Mouse (Mus musculus) hindbrain, postnatal 0 days (tissue): Measurements from ENCODE around the gene Nlgn1. TPM values are rescaled to one million over a fixed set of nuclear protein-coding genes. Genes with fewer than 3 reads are reported as not detected.

ENCODE experiments used
- ATAC-seq: fragments of 200-750 bp; cut with Nextera tagmentation; 2 replicates; pipeline ENCODE4 v1.8.0; 2017; ENCODE audit warnings: mild to moderate bottlenecking, moderate TSS enrichment, moderate library complexity
- DNase-seq: peaks from one replicate; pipeline ENCODE4 v3.0.0-alpha.2; 2015; ENCODE audit warnings: low spot score
- H3K27ac ChIP-seq: fragments of 300-500 bp; sonication (generic); 2 replicates; pipeline ENCODE4 v1.5.1; 2014; ENCODE audit warnings: mild to moderate bottlenecking
- H3K27me3 ChIP-seq: fragments of 300-500 bp; sonication (generic); 2 replicates; pipeline ENCODE4 v1.6.1; 2014; ENCODE audit warnings: low read length, mixed read lengths; ENCODE audit not compliant: insufficient read depth
- H3K36me3 ChIP-seq: fragments of 300-500 bp; sonication (generic); 2 replicates; pipeline ENCODE4 v1.6.1; 2014; ENCODE audit warnings: low read length, mixed read lengths; ENCODE audit not compliant: insufficient read depth
- H3K4me1 ChIP-seq: fragments of 300-500 bp; sonication (generic); 2 replicates; pipeline ENCODE4 v1.6.1; 2014; ENCODE audit warnings: antibody characterized with exemption, low read length, mixed read lengths; ENCODE audit not compliant: insufficient read depth
- H3K4me2 ChIP-seq: fragments of 300-500 bp; sonication (generic); 2 replicates; pipeline ENCODE4 v1.6.1; 2014; ENCODE audit warnings: low read depth, mild to moderate bottlenecking, low read length, moderate library complexity, mixed read lengths
- H3K4me3 ChIP-seq: fragments of 300-500 bp; sonication (generic); 2 replicates; pipeline ENCODE4 v1.5.1; 2014; ENCODE audit warnings: low read length
- H3K9ac ChIP-seq: fragments of 300-500 bp; sonication (generic); replicated peaks from 2 replicates; pipeline ENCODE4 v1.6.1; 2014; ENCODE audit warnings: mild to moderate bottlenecking, low read length, moderate library complexity, mixed read lengths
- H3K9me3 ChIP-seq: fragments of 300-500 bp; sonication (generic); 2 replicates; pipeline ENCODE4 v1.6.1; 2016; ENCODE audit warnings: low read length, mixed read lengths
- CTCF ChIP-seq: IDR thresholded peaks from 2 replicates; pipeline ENCODE4 v1.5.1; 2016; ENCODE audit warnings: antibody characterized with exemption, control low read depth, low read depth
- WGBS: fragments of 180-500 bp; shearing (Covaris S2); extraction: QIAGEN DNeasy Blood & Tissue Kit; methylation state at CpG from one replicate; pipeline ENCODE4 v1.1.7; 2014; 5-methylcytosine and 5-hydroxymethylcytosine counted together
- polyA plus RNA-seq: library from polyadenylated mRNA; unstranded; fragments of >200 nt; fragmentation: Nextera tagmentation; extraction: Ambion mirVana; gene quantifications from 2 replicates; pipeline ENCODE4 v1.2.1, GENCODE M21; 2015
- total RNA-seq: library from RNA; depleted of rRNA; stranded (reverse); fragments of >200 nt; gene quantifications from 2 replicates; pipeline ENCODE4 v1.2.3, GENCODE M21; 2014

Gene Nlgn1
- total and polyA plus RNA-seq, 2 experiments from 2014 or later: 28.4 to 61.5 TPM

DNA sequence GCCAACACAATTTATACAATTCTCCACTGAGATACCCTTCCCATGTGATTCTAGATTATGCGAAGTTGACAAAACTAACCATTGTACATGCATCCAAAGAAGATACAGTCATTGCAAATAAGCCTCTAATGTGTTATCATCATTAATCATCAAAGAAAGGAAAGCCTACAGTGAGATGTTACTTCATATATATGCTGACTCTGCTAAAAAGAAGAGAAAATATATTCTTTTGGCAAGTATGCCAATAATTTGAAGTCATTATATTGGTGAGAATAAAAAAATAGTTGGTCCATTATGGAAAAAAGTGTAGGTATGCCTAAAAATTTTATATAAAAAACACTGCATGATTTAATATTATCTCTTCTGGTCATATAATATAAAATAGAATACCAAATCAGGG, 889.6 kb downstream of the Nlgn1 start:
- no peak overlapping the region for H3K4me2 ChIP-seq
- DNase-seq (no peak), ATAC-seq (no peak)
- no peaks in the 10 kb centered on the region for H3K27me3 ChIP-seq
- H3K4me1 ChIP-seq: no peaks in the 10 kb centered on the region
- no peaks in the 10 kb centered on the region for H3K36me3 ChIP-seq
- no peak overlapping the region for H3K9ac ChIP-seq
- TF ChIP-seq CTCF: no peak
- H3K27ac ChIP-seq: no peak overlapping the region
- H3K9me3 ChIP-seq: no peaks in the 10 kb centered on the region
- H3K4me3 ChIP-seq: no peak overlapping the region
- WGBS: 98% methylated on average over 1 of the region's 1 CpGs

DNA sequence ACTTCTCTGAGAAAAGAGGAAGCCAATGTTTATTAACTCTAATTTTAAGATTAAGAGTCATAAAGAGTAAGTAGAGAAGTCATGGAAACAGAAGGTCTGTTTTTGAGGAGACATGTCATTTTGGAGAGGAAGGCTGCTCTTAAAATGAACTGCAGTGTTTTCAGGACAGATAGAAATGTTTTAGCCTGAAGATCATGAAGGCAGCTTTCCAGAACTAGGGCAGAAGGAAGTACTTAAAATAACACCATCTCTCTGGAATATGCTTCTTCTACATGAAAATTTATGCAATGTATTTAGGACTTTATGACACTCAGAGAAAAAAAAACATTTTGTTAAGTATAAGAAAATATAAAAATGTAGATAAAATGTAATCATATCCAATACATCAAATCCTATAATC, 905.3 kb downstream of the Nlgn1 start:
- no peaks in the 10 kb centered on the region for H3K27me3 ChIP-seq
- no peak for ATAC-seq
- no peaks in the 10 kb centered on the region for H3K36me3 ChIP-seq
- no peak for DNase-seq
- H3K9ac ChIP-seq: no peak overlapping the region
- H3K9me3 ChIP-seq: no peaks in the 10 kb centered on the region
- H3K27ac ChIP-seq: no peak overlapping the region
- no peak overlapping the region for H3K4me3 ChIP-seq
- no peaks in the 10 kb centered on the region for H3K4me1 ChIP-seq
- no peak overlapping the region for H3K4me2 ChIP-seq
- no peak for TF ChIP-seq CTCF

DNA sequence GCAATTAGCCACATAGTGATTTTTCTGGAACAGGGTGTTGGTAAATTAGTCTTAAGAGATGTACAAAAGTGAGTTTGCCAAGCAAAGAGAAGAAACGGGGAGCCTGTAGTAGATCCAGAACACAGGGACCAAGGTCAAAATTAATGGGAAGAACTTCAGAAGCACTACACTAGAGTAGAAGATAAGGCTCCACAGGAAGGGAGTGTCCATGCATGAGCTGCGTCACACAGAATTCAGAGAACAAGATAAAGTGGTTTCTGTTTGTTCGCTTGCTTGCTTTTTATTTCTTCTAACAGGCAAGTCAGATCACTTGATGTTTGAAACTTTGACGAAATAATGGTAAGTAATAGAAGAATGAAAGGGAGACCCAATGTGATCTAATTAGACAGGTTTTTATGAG, 920.3 kb downstream of the Nlgn1 start:
- DNase-seq (no peak), ATAC-seq (no peak)
- Histone ChIP-seq H3K27ac (no peak overlapping the region), H3K9ac (no peak overlapping the region), H3K4me2 (no peak overlapping the region), H3K27me3 (no peaks in the 10 kb centered on the region), H3K36me3 (no peaks in the 10 kb centered on the region), H3K4me1 (no peaks in the 10 kb centered on the region), H3K9me3 (no peaks in the 10 kb centered on the region), H3K4me3 (no peak overlapping the region)
- no peak for TF ChIP-seq CTCF
- 95% methylated on average over 4 of the region's 4 CpGs for WGBS
